Mouse (Mus musculus) layer of hippocampus, adult 9-11 months (tissue): Measurements from ENCODE around the gene Ero1lb.

Experiments
- DNase-seq: peaks from one replicate; pipeline ENCODE4 v3.0.0; 2022

Ero1lb gene

DNA sequence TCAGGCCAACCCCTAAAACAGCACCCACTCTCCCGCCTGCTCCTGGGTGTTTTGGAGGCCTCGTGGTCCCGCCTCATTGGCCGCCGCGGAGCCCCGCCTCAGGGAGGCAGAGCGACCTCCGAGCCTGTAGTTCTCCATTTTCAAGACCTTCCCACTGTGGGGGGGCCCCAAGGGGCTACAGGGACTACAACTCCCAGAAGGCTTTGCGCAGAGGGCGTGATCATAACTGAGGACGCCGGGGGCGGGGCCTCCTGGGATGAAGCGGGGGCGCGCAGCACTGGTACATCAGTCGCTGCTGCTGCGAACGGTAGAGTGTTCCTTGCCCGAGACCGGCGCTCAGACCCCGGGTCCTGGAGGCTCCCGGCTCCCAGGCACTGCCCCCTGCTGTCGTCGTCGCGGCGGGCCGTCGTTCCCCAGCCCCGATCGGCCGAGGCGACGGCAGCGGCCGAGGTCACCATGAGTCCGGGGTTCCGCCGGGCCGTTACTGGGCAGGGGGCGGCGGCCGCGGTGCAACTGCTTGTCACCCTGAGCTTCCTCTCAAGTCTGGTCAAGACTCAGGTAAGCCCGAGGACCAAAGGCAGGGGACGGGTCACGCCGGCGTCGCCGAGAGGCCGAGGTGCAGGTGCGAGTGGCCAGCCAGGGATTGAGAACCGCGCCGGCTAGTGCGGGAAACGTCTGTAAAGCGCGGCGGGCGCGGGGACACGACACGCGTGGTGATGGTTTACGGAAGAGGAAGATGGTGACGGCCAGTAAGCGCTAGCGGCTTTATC is at the start of gene Ero1lb:
Gene Ero1lb, plus strand, starts transcription at position 254 of the 770 bp plus-strand sequence.
- peak; percentile 100 for DNase-seq

DNA sequence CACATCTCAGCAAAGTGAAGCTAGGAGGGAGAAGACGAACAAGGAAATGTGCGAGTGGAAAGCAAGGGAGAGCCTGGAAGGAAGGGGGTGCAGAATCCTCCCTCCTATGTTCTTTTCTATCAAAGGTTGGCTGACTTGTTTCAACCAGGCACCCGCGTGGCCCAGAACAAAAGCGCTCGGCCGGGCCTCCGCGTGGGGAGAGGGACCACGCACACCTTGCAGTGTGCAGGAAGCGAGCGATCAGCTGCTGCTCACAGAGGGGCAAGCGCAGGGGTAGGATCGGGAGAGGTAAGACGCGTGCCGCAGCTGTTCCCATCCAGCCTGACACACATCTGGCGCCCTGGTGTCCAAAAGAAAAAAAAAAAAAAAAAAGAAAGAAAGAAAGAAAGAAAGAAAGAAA is 46.3 kb upstream of the Ero1lb start:
- no peak for DNase-seq

DNA sequence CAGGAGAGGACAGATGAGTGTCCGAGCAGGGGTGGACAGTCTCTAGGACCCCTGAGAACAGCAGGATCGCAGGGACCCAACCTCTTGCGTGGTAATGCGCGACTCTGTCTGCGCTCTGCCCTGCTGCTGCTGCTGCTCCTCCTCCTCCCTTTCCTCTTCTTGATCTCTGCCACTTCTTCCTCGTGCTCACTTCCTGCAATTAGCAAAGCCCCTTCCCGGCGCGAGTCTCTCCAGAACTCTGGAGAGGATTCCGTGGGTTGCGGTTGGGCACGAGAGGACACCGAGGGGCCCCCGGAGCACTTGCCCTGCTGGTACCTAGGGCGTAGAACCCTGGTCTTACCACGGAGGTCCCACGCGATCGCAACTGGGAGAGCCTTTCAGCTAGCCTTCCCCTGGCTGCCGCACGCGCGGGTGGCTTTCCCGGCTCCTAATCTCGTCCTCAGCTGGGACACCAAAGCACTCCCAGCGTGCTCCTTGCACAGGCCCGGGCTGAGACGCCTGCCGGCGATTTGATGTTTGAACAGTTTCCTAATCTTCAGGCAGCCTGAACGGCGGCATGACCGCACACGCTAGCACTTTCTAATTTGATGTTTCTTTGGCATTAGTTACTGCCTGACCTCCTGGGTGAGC is 45.6 kb upstream of the Ero1lb start, which contains the start of gene Edaradd:
Gene Edaradd, minus strand, starts transcription at position 484 of the 630 bp plus-strand sequence.
- DNase-seq = peak; percentile 13

DNA sequence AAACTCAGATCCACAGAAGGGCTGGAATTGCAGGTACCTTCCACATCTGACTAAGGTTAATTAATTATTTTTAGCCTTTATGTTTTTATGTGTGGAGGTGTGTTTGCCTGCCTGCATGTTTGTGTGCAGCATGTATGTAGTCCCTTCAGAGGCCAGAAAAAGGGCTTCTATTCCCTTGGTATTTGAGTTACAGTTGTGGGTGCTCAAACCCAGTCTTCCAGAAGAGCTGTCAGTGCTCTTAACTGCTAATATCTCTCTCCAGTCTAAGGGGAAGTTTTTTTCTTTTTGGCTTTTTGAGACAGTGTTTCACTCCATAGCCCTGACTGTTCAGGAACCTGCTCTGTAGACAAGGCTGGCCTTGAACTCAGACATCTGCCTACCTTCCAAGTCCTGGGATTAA is 43.3 kb upstream of the Ero1lb start:
- no peak for DNase-seq

DNA sequence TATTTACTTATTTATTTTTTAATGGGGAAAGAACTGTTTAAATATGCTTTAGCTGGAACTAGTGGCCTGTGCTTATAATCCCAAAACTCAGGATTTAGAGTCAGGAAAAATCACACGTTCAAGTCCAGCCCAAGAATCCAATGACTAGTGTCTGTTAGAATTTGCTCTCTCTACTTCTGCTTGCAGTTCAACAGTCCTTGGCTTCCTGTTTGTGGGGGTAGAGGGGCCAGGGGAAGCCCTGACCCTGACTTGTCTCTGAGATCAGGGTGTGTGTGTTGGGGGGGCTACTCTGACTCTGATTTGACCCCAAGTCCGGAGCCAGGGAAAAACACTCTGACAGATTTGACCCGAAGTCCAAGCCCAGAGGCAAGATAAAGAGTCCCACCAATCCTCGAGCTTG is 40.0 kb upstream of the Ero1lb start:
- no peak for DNase-seq

DNA sequence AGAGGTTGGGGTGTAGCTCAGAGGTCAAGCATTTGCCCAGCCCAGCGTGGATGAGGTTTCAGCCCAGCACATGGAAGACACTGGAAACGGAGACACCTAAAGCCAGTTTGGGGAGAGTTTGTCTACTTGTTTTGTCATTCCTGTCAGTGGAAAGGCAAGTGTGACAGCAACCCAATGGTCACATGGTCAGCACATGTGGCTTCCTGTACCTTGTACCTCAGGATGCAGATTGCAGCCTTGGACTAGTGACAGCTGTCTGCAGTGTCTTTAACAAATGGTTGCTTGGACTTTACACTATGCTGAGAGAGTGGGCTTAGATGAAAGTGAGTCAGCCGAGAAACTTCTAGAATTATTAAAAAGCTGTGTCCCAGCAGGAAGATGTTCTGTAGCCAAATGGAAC is 31.0 kb upstream of the Ero1lb start:
- no peak for DNase-seq

DNA sequence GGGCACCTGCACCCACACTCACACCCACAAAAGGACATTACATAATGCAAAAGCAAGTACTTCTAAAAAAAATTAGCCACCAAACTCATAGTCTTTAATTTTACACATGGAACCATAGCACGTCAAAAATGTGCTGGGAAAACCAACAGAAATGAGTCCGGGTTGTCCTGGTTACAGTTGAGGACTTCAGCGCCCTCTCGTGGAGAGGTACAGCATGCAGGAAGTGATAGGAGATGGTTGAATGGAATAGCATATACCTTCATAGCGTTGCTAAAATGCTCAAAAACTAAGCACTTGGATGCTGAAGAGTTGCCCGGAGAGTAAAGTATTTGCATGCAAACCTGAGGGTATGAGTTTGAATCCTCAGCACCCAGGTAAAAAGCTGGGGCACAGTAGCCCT is 27.7 kb upstream of the Ero1lb start:
- DNase-seq = peak; percentile 12

DNA sequence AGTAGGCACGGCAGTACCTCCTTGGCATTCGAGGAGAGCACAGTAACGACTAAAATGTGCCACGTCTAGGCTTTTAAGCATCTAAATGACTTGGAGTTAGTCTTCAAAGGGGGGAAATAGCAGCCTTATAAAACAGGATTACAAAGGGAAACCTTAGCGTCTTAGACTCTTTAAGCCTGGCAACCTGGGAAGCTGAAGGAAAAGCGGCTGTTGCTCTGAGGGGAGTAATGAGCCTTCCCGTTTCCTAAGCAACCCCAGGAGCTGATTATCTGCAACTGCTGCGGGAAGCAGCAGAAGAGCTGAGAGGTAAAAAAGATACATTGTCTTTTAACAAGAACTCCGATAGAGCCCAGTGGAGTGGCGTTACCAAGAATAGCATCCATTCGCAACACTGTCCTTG is 26.0 kb upstream of the Ero1lb start:
- DNase-seq = peak; percentile 7

DNA sequence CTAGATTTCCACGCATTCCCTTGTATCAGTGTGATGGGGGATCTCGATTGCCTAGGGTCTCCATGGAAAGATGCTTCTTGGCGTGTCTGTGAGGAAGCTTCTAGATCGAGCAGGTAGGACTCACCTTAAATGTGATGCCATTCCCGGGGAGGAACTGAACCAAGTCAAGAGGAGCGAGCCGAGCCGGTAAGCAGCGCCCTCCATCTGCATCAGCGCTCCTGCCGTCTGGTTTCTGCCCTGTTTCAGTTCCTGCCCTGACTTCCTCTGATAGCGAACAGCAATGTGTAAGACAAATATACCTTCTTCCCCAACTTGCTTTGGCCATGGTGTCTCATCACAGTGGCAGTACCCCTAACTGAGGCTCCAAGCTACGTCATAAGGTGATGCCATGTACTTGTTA is 25.6 kb upstream of the Ero1lb start:
- DNase-seq = no peak

DNA sequence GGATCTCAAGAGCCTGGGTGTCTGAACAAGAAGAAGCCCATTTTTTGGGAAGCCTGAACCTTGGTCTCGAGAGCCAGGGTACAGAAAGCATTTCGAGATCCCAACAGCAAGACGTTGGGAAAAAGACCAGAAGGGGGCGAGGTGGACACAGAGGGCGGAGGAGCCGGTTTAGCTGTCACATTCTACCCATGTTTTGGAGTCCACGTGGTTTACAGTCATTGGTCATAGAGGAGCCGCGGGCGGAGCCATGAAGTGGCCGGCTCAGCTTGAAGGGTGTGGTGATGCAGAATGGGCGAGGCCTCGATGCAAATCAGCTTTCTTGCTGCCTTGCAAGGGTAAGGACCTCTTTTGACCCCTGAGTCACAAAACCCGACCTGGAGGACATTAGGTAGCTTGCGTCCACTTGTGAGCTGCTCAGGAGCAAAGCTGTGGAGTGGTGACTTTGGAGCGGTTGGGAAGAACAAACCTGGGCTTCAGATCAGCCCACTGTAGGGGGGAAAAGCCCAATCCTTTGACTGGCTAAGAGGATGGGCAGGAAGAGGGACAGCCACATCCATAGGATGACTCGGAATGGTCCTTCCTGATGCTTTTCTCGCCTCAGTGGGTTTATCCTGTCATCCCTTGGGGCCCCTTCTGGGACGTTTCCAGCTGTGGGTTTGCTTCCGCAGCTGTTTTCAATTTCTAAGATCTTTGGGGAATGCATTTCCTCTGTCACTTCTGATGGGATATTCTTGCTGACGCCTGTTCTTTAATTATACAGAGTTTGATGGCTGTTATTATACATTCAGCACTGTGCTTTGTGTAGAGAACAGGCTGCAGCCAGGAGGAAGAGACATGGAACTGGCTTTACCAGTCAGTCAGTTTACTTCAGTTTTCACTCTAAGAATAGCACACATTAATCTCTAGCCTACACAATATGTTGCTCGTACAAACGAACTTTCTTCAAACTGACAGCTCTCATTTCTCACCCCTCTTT is 23.4 kb upstream of the Ero1lb start:
- no peak for DNase-seq

DNA sequence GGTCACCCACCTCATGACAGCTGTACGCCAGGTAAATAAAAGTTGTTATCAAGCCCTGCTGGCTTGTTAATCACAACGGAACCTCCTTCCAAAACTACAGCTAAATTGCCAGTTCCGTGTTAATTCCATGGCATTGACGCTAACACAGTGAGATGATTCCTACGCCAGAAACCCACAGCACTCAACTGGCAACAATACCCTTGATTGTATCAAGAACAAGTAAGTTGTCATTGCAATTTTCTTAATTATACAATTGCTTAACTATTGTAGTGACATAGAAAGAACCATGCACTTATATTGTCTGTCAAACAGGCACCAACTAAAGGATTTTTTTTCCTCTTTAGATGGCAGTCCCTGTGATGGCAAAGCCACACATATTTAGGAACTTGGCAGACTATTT is 22.4 kb upstream of the Ero1lb start:
- no peak for DNase-seq

DNA sequence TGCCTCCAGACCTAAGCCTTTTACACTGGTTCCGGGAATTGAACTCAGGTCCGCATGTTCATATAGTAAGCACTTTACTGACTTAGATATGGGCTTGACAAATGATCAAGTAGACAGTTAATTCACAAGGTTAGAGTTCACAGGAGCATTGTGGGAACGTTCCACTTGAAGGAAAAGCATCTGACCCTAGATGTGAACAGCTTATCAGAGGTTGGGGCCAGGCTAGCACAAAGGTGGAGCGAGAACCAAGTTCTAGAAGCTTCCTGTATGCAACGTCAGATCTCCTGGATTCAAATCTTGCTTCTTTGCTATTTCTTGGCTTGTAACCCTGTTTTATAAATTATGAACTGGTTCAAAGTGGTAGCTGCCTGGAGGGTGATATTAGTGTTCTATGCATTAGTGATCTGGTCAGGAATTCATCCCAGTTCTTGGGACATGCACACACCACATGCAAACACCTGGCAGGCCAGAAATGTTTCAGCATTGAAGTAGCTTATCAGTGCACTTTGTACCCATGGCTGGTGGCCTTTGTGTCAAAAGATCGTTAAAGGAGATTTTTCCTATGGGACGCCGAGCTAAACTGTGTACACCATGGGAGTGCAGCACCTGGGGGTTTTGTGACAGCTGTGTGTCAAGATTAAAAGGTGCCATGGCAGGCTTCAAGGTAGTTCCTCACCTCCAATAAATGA is 21.6 kb upstream of the Ero1lb start:
- no peak for DNase-seq

DNA sequence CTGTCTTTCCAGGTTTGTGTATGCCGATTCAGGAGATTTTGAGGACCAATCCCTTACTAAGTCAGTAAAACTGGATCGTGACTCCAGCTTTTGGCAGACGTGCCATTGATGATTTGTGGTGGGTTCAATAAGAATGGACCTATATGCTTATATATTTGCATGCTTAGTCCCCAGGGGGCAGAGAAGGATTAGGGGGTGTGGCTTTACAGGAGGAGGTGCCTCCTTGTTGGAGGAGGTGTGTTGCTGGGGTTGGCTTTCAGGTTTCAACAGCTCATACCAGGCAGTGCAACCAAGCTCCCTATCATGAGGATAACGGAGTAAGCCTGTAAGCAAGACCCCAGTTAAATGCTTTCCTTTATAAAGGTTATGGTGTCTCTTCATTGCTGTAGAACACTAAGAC is 11.5 kb upstream of the Ero1lb start:
- DNase-seq = no peak

DNA sequence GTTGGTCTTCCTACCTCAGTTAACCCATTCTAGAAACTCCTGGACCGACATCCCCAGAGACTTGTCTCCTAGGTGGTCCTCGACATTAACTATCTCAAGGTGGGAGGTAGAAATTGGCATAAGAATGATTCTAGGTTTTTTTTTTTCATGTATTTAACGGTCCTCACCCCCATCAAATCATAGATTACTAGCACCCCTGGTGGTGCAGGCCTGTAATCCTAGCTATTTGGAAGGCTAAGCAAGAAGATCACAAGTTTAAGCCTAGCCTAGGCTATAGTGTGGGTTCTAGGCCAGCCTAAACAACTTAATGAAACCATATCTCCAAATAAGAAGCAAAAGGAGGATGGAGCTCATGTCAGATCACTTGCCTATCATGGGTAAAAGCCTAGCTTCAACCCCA is 6.6 kb upstream of the Ero1lb start:
- no peak for DNase-seq

DNA sequence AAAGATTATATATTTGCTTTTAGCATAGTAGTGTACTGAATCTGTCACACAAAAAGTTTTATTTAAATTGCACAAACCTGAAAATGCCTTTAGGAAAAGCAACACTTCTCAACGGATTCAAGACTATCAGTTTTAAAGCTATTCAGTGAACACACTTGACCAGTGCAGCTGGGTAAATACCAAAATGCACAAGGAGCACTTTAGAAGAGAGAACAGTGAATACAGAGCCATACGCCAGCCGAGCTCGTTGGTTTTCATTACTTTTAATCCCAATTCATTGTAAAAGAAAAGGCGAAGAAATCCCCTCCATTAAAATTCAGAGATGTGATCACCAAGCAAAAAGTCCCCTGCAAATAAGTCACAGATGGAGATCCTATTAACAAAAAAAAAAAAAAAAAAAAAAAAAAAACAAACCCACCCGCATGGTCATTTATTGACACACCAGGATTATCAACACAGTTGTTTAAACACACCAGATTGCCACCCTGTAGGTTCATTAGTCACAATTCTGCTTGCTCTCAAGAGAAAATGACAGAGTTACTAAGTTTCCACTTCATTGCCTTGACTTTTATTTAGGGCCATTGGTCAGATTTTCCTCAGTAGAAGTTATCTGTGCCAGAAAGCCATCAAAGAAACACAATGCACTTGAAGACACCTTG is 6.1 kb upstream of the Ero1lb start:
- no peak for DNase-seq

DNA sequence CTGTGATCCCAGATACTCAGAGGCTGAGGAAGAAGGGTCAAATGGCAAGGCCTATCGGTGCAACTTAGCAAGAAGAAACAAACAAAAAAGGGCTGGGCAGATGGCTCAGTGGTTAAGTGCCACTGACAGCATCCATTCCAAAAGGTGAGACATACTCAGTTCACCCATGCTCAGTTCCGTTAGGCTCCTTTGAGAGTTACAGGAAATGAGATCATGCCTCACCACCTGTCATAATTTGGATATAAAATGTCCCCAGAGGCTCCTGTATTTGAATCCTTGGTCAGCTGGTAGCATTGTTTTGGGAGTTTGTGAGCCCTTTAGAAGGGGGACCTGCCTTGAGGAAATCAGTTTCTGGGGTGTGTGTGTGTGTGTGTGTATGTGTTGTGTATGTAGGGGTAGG is 3.9 kb upstream of the Ero1lb start:
- no peak for DNase-seq

DNA sequence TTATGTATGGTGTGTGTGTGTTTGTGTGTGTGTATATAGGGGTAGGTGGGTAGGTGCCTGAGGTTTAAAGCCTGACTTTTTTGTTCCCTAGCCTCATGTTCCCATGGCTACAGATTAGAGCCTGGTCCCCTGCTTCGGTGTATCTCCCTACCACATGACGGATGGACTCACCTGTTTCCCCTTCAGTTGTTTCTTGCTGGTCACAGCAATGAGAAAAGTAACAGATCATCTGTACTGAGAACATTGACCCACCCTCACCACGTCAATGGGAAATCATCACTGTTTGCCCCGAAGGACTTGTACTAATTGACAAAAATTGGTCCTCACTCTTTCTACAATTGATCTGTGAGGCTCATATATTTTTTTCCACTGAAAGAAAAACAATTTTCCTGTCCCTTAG is 3.4 kb upstream of the Ero1lb start:
- DNase-seq = no peak

DNA sequence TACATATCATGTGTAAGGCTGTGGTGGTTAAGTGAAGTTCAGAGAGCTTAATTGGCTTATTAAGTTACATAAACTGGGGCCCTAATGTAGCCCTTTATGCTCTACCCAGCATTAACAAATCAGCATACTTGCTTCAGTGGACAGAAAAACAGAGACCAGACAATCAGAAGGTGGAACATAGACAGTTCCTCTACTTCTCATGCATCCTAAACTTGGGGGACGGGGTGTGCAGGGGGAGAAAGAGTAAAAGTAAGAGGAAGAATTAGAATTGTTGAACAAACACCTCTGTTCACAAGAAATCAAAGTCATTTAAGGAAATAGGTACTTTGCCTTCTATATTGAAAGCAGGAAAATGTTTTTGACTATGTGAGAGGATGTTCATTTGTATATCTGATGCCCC is 2.3 kb downstream of the Ero1lb start:
- no peak for DNase-seq

DNA sequence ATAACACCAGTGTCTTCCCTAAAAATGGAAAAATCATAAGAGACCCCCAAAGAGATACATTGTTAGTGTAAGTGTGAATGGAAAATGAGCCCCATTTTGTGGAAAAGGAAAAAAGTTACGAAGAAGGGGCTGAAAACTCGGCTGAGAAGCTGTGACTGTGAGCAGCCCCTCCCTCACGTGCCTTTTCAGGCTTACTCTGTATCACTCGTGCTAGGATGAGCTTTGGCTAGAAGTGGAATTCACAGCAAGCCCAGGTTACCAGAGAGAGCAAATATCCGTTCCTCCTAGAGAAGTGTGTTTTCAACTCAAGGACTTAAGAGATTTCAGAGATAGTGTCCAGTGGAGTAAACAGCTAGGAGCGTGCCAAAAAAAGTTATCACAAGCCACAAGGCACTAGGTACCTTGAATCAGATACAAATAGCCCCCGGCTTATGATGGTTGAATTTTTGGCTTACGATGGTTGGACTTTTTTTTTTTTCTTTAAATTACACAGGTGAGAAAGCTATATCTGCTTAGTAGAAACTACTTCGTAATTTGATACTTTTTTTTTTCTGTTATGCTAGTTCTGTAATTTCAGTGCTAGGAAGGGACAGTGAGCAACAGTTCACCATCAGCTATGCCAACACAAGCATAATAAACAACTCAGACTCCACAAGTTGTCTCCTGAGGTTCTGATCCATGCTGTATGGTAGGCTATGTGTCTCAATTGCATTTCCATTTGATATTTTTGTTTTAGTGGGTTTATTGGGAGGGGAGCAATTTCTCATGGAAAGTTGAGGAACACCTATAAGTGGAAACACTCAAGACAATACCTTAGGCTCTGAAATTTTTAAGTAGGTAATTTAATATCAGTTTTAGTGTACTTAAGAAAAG is 3.2 kb downstream of the Ero1lb start:
- DNase-seq = no peak

DNA sequence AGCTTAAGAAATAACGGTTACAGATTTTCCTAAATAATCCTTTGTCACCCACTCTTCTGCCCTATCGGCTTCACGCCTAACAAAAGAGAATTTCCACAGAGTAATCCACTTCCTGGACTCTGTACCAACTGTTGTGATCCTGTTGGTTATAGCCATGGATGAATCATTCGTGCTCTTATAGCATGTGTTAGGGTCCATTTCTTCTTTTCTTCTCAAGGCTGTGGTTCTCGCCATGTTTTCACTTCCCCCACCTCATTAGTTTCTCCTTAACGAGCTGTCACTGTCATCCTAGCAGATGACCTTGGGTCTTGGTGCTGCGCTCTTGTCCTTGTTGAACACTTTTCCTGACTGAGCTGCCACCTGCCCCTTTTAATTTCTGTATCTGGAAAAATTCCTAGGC is 4.1 kb downstream of the Ero1lb start:
- no peak for DNase-seq

DNA sequence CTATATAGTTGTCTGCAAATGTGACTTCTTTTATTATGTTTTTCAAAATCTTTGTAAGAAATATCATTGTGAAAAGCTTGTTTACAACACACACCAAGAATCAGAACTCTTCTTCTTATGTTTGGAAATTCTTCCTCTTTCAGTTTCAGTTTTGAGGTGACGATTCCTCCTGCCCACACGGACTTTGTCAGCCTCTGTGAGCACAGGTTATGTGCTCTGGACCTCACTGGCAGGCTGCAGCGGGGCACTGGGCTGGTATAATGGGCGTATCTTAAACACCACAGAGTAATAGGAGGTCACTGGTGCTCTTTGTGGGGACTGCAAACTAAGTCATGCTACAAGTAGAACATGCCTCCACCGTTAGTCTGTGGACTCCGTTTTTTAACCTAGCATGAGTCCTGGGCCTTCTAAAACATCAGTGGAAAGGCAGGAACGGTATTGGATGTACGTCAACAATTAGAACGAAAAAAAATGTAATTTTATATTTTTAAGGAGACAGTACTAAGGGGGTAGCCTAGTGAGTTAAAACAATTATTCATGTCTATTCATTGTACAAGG is 9.4 kb downstream of the Ero1lb start:
- DNase-seq = no peak
